Mouse (Mus musculus): Measurements from ENCODE around the gene Cdyl2.

Cdyl2 gene

GRCm38 (mm10) chr8:116538763-116539162 is 194.0 kb downstream of the Cdyl2 start:
- DNase-seq (ENCODE audit: low spot score in 2 of 2): no peak

- DNase-seq (ENCODE audit: low spot score in 2 of 2): no peak
Observed at GRCm38 (mm10) chr8:116536786-116537185, 196.0 kb downstream of the Cdyl2 start.

GRCm38 (mm10) chr8:116533081-116533480 is 199.7 kb downstream of the Cdyl2 start:
- no peak for DNase-seq (ENCODE audit: low spot score in 2 of 2)

DNA sequence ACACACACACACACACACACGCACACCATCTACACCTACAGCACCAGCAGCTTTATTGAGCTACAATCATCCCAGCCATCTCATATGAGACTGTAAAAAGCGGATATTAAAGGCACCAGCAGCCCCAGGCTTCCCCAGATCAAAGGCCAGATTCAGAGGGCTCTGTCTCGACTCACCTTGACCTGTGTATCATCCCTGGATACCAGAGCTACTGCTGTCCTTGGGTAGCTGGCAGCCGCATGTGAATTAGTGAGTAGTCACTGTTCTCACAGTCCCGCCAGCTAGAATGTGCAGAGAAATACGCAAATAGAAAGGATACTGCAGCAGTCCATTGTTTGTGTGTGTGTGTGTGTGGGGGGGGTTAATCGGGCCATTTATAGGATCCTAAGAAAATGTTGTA is 204.1 kb downstream of the Cdyl2 start:
- DNase-seq (ENCODE audit: low spot score in 2 of 2): no peak

GRCm38 (mm10) chr8:116524915-116525314 is 207.9 kb downstream of the Cdyl2 start:
- no peak for DNase-seq (ENCODE audit: low spot score in 2 of 2)
